Mouse (Mus musculus): ENCODE results near the gene Dirc2. TPM values are rescaled to one million over a fixed set of nuclear protein-coding genes. Genes with fewer than 3 reads are reported as not detected.

Gene Dirc2
- polyA plus RNA-seq (2016; fragmentation: Nextera tagmentation; extraction: Ambion mirVana) = 15.2 and 17.3 TPM in 2 replicates

DNA sequence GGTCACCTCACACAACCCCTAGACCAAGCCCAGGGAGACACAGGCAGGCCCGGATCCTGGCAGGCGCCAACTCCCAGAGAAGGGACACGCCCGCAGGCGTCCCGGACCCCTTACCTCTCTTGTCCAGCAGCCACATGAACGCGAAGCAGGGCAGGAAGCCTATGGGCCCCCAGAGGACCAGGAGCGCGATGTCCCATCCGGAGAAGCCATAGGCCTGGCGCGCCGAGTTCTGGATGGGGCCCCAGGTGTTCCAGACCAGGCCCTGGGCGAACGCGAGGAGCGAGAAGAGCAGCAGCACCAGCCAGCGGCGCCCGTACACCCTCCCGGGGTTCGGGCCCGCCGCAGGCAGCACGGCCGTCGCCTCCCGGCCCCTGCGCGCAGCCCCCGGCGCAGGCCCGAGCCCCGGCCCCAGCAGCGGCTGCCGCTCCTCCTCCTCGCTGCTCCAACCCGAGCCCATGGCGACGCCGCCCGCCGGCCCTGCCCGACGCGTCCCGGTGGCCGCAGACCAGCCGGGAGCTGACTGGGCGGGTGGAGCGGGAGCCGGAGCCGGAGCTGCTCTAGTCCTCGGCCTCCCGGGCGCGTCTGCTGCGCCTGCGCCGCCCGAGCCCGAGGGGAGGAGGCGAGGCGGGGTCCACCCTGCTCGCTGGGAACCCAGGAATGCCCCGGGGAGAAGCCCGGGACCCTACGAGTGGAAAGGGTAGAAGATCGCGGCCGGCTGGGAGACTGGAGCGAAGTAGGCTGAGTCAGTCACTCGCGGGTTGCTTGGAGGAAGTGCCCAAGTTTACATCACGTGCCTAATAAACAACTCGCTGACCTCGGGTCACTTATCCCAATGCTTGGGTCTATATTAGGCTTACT lies at the start of gene Dirc2:
Gene Dirc2 (minus strand): TSS at position 572 of the 858 bp plus-strand sequence.
- Histone ChIP-seq H3K36me3 (no peaks in the 10 kb centered on the region; the same call in 1 of the 2 replicates), H3K27me3 (ENCODE audit: insufficient read depth, poor library complexity, severe bottlenecking) (no peaks in the 10 kb centered on the region; the same call in 1 of the 2 replicates), H3K4me3 (peak within 1 kb of the TSS; percentile 96), H3K9me3 (no peaks in the 10 kb centered on the region), H3K4me1 (replicated peaks) (peaks cover 49% of the 10 kb centered on the region), H3K27ac (peak within 1 kb of the TSS; percentile 91)
- WGBS = under 1% methylated on average over 78 of the region's 78 CpGs
- peak; percentile 80 for DNase-seq (ENCODE audit: low spot score)

DNA sequence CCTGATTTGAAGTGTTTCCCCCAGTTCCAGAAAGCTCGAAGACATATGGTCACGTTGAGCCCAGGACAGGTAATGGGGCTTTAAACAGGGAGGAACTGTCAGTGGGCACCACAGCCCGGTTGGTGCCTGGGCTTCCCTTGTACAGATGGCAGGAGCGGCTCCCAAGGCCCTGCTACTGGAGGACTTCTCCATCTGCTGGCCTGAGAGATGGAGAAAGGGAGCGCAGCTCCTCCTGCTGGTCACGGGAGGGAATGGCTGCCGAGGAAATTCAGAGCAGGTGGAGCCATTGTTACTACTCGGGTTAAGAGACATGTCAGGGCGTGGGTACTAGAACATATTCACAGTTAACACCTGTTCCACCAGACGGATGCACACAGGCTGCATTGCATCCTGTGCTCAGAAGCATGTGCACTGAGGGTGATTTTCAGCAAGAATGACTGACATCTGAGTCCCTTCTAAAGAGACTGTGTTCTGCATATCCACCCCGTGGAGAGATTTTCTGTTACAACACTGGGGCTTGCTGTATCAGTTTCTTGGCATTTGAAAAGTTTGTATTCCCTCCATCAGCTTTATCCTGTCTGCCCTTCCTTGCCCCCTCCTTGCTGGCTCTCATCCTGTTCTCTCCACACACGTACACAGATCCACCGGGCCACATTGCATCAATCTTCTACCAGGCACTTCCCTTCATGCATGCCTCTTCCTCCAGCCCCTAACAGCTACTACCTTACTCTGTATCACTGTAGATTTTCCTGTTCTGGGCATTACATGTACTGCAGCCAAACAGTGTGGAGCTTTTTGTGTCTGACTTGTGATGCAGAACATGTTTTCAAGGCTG lies 48.3 kb upstream of the Dirc2 start:
- Histone ChIP-seq H3K27ac (no peak overlapping the region), H3K36me3 (peaks cover 39% of the 10 kb centered on the region), H3K4me3 (no peak overlapping the region), H3K27me3 (ENCODE audit: insufficient read depth, poor library complexity, severe bottlenecking) (no peaks in the 10 kb centered on the region), H3K9me3 (no peaks in the 10 kb centered on the region), H3K4me1 (replicated peaks) (no peaks in the 10 kb centered on the region)
- DNase-seq (ENCODE audit: low spot score) = peak; percentile 85
- whole genome bisulfite sequencing = 45% methylated on average over 13 of the region's 13 CpGs

DNA sequence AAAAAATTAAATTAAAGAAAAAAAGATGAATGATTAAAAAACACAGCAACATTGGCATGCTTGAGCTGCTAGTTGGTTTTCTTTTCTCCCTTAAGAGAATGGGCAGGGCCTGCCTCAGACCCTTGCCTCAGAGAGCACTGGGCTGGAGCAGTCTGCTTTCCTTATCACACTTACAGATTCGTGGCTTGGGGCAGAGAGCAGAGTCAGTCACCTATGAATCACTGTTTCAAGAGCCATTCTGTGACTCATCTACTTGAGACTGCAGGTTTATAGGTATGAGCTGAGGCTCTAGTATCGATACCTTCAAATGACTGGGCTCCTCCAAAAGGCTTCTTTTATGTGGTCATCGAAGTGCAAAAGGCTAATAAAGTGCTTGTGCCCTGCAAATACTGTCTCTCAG lies 44.0 kb upstream of the Dirc2 start:
- no peak overlapping the region for H3K4me3 ChIP-seq
- whole genome bisulfite sequencing = 84% methylated on average over 3 of the region's 3 CpGs

DNA sequence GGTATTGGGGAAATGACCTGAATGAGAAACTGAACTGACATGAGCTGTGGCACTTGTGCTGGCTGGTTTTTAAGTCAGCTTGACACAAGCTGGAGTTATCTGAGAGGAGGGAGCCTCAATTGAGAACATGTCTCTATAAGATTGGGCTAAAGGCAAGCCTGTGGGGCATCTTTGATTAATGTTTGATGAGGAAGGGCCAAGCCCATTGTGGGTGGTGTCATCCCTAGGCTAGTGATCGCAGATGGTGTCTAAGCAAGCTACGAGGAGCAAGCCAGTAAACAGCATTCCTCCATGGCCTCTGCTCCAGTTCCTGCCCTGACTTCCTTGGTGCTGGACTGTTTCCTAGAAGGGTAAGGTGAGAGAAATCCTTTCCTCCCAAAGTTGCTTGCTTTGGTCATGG lies 39.7 kb upstream of the Dirc2 start:
- Histone ChIP-seq H3K36me3 (peaks cover 22% of the 10 kb centered on the region), H3K4me1 (replicated peaks) (no peaks in the 10 kb centered on the region), H3K9me3 (no peaks in the 10 kb centered on the region), H3K4me3 (no peak overlapping the region), H3K27me3 (ENCODE audit: insufficient read depth, poor library complexity, severe bottlenecking) (no peaks in the 10 kb centered on the region), H3K27ac (no peak overlapping the region)
- WGBS = 99% methylated on average over 2 of the region's 2 CpGs
- no peak for DNase-seq (ENCODE audit: low spot score)

More for the DNA sequence above, 44.0 kb upstream of the Dirc2 start:
- Histone ChIP-seq H3K4me1 (replicated peaks) (no peaks in the 10 kb centered on the region), H3K27ac (no peak overlapping the region), H3K27me3 (ENCODE audit: insufficient read depth, poor library complexity, severe bottlenecking) (no peaks in the 10 kb centered on the region), H3K9me3 (no peaks in the 10 kb centered on the region), H3K36me3 (peaks cover 20% of the 10 kb centered on the region)
- DNase-seq (ENCODE audit: low spot score) = no peak

DNA sequence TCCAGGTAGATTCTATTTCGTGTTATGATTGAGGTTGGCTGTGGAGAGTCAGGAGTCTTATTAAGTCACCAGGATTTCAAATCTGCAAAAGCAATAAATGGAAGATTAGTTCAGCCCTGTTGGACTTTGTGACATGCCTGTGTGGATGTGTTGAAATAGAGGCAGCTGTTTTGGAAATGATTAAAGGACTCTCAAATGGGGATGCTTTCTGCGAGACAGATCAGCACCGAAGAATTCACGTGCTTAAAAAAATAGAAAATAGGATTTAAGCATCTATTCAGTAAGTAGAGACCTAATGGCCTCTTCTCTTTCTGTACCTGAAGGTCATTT lies 38.5 kb upstream of the Dirc2 start:
- no peak overlapping the region for H3K27ac ChIP-seq
- H3K27me3 ChIP-seq (ENCODE audit: insufficient read depth, poor library complexity, severe bottlenecking) = no peaks in the 10 kb centered on the region
- no peak for DNase-seq (ENCODE audit: low spot score)
- no peaks in the 10 kb centered on the region for H3K4me1 ChIP-seq (replicated peaks)
- peaks cover 23% of the 10 kb centered on the region for H3K36me3 ChIP-seq
- H3K9me3 ChIP-seq = no peaks in the 10 kb centered on the region
- WGBS = 93% methylated on average over 4 of the region's 4 CpGs
- H3K4me3 ChIP-seq = no peak overlapping the region

DNA sequence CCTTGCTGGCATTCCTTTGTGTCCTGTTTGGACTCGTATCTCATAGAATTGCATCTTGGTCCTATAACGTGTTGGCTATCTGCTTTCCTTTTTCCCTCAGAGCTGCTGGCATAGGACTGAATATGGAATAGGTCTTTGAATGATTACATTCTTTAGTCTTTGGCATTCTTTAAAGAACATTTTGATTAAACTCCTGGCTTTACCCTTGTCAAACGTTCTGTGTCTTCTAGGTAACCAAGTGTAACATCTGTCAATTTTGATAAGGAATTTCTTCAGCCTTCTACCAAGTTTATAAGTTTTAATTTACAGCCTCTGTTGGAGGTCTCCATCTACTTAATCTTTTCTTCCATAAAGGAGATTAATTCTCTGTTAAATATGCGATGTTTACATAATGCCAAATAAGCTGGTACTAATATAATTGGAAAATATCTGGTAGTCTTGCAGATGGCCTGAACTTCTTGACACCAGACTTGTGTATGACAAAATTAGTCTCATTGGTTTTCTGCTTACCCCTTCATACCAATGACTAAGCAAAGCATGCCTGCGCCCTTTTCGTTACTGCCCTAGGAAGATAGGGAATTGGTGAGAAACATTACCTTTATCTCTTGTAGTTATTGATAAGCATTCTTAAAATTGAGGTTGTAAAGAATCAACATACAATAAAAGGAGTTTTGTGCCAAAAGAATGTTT lies 38.0 kb upstream of the Dirc2 start:
- DNase-seq (ENCODE audit: low spot score) = no peak
- Histone ChIP-seq H3K27ac (no peak overlapping the region), H3K27me3 (ENCODE audit: insufficient read depth, poor library complexity, severe bottlenecking) (no peaks in the 10 kb centered on the region), H3K36me3 (peaks cover 26% of the 10 kb centered on the region), H3K4me3 (no peak overlapping the region), H3K9me3 (no peaks in the 10 kb centered on the region), H3K4me1 (replicated peaks) (no peaks in the 10 kb centered on the region)
- 92% methylated on average over 6 of the region's 6 CpGs for WGBS

DNA sequence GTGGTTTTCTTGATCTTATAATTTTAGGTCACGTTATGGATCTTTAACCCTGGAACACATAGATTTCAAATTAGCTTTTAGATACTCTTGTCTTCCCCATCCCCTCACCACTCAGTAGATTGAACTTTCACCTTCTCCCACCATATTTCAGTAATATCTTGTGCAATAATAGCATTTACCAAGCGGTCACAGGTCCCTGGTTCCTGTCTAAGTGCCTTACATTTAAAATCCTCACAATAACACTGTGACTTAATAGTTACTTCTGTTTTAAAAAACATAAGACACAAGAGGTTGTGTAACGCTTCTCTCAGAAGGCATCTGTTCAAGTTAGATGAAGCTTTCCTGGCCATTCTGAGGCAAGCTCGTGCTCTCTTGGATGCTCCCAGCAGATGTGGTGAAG lies 34.6 kb upstream of the Dirc2 start:
- H3K36me3 ChIP-seq = peaks cover 44% of the 10 kb centered on the region
- WGBS = 94% methylated on average over 4 of the region's 4 CpGs
- no peak overlapping the region for H3K4me3 ChIP-seq
- H3K27me3 ChIP-seq (ENCODE audit: insufficient read depth, poor library complexity, severe bottlenecking) = no peaks in the 10 kb centered on the region
- no peak overlapping the region for H3K27ac ChIP-seq
- H3K9me3 ChIP-seq = no peaks in the 10 kb centered on the region
- H3K4me1 ChIP-seq (replicated peaks) = no peaks in the 10 kb centered on the region
- no peak for DNase-seq (ENCODE audit: low spot score)

DNA sequence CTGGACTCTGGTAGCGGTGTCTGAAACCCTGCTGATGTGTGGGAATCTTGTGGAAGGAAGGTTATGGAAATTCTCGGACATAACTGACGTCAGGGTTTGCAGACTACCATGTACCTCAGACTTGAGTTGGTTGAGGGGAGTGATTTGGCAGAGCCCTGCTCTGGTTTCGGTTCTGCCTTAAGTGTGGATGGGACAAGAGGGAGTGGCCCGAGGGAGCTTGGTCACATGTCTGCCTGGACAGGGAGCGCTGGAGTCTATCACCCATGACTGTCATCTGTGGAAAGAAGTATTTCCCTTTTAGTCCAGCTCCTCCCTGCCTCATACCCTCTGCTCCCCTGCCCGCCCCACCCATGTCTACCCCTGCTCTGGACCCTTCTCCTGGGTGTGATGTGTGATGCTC lies 33.0 kb upstream of the Dirc2 start:
- Histone ChIP-seq H3K27ac (no peak overlapping the region), H3K9me3 (0 out of 2 replicates have a peak, but pooled peaks cover 6% of the 10 kb centered on the region), H3K27me3 (ENCODE audit: insufficient read depth, poor library complexity, severe bottlenecking) (no peaks in the 10 kb centered on the region), H3K36me3 (peaks cover 54% of the 10 kb centered on the region), H3K4me3 (no peak overlapping the region), H3K4me1 (replicated peaks) (no peaks in the 10 kb centered on the region)
- no peak for DNase-seq (ENCODE audit: low spot score)
- WGBS = 93% methylated on average over 7 of the region's 7 CpGs

DNA sequence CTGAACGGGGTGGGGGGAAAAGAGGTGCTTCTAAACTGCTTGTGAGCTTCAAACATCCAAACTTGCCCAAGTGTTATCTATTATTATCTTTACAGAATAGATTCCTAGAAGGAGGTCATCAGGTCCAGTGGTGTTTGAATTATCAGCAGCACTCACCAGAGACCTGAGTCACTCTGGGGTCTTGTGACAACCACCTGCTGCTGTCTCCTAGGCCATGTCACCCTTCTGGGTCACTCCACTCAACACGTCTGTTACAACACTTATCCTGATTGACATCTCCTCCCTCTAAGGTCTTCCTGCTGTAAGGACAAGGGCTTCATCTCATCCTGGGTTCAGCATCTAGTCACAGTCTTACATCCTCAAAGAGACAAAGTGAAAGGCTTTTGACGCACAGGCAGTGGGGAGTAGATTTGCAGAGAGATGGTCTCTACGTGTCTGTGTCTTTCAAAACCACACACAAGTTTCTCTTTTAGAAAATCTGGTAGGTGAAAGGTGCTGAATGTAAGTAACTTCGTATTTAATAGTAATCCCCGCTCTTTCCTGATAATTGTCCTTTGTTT lies 22.9 kb upstream of the Dirc2 start:
- no peak overlapping the region for H3K4me3 ChIP-seq

DNA sequence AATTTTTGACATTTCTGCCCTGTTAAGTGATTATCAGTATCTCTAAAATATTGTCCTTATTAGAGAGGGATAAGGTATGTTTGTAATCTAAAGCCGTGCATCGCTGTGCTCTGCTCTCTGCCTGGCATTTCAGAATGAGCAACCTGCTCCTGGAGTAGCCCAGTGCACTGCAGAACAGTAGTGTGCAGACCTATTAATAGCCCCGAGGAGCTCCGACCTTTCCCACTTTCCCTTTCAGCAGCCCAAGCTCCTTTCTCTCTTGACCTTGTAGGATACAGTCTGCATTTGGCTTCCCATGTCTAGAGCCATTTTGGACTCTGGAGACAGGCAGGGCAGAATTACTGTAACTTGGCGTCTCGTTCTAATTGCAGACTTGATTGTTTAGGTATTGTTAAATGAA lies 19.2 kb upstream of the Dirc2 start:
- H3K9me3 ChIP-seq = no peaks in the 10 kb centered on the region
- peaks cover 9% of the 10 kb centered on the region for H3K4me1 ChIP-seq (replicated peaks)
- WGBS = 95% methylated on average over 6 of the region's 6 CpGs
- no peak overlapping the region for H3K27ac ChIP-seq
- peaks cover 32% of the 10 kb centered on the region for H3K36me3 ChIP-seq
- no peak for DNase-seq (ENCODE audit: low spot score)
- no peak overlapping the region for H3K4me3 ChIP-seq
- no peaks in the 10 kb centered on the region for H3K27me3 ChIP-seq (ENCODE audit: insufficient read depth, poor library complexity, severe bottlenecking)

More for the DNA sequence above, 22.9 kb upstream of the Dirc2 start:
- Histone ChIP-seq H3K36me3 (peaks cover 35% of the 10 kb centered on the region), H3K4me1 (replicated peaks) (peaks cover 8% of the 10 kb centered on the region), H3K27me3 (ENCODE audit: insufficient read depth, poor library complexity, severe bottlenecking) (no peaks in the 10 kb centered on the region), H3K9me3 (no peaks in the 10 kb centered on the region), H3K27ac (no peak overlapping the region)
- no peak for DNase-seq (ENCODE audit: low spot score)
- 76% methylated on average over 6 of the region's 6 CpGs for WGBS

DNA sequence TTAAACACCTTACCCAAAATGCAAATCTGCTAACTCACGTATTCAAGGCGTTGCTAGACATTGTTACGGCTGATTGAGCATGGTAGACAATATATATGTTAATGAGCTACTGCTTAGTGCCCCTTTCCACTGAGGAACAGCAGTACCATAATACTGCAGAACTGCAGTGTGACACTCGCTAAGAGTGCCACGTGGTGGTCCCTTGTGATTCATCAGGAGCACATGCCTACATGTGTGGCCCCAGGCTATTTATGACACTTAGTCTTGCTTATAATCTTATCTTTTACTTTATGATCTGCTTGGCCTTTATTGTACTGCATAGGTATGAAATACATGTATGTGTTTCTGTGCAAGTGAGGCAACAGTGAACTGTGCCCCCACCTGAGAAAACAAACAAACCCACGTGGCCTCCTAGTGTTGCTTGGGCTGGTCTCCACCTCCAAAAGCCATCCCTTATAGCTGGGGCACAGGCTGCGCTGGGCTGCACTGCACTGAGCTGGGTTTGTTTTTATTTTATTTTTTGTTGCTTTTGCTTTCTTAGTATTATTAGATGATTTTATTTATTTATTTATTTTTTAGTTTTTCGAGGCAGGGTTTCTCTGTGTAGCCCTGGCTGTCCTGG lies 18.5 kb upstream of the Dirc2 start:
- WGBS = 63% methylated on average over 8 of the region's 8 CpGs
- DNase-seq (ENCODE audit: low spot score) = no peak
- H3K4me3 ChIP-seq = no peak overlapping the region
- peaks cover 9% of the 10 kb centered on the region for H3K4me1 ChIP-seq (replicated peaks)
- peaks cover 32% of the 10 kb centered on the region for H3K36me3 ChIP-seq
- H3K27me3 ChIP-seq (ENCODE audit: insufficient read depth, poor library complexity, severe bottlenecking) = no peaks in the 10 kb centered on the region
- H3K9me3 ChIP-seq = no peaks in the 10 kb centered on the region
- H3K27ac ChIP-seq = no peak overlapping the region

DNA sequence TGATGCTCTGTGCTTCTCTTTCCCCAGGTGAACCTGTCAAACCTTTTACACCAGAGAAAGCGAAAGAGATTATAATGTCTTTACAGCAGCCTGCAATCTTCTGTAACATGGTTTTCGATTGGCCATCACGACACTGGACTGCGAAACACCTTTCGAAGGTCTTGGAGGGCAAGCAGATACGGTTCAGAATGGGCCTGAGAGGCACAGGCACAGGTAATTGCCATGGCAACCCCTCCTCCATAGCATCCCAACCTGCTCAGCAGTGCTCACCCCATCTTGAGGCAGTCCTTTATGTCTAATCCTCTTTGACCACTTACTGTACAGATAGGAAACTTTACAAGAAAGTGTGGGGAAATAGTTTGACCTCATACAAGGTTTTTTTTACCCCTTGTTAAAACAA lies 18.0 kb upstream of the Dirc2 start:
- no peak overlapping the region for H3K27ac ChIP-seq
- WGBS = 90% methylated on average over 6 of the region's 6 CpGs
- DNase-seq (ENCODE audit: low spot score) = no peak
- H3K36me3 ChIP-seq = peaks cover 32% of the 10 kb centered on the region
- no peaks in the 10 kb centered on the region for H3K27me3 ChIP-seq (ENCODE audit: insufficient read depth, poor library complexity, severe bottlenecking)
- no peak overlapping the region for H3K4me3 ChIP-seq
- no peaks in the 10 kb centered on the region for H3K9me3 ChIP-seq
- peaks cover 9% of the 10 kb centered on the region for H3K4me1 ChIP-seq (replicated peaks)
